Mouse (Mus musculus) neural tube, embryonic 11.5 days (tissue): ENCODE results near the gene Sbno1. TPM values are rescaled to one million over a fixed set of nuclear protein-coding genes. Genes with fewer than 3 reads are reported as not detected.
A peak's percentile ranks its signal among the peaks of the same experiment; 100 is the strongest.
"Not testable (repeated sequence)": the region's sequence is repeated elsewhere in the genome, so short reads cannot be mapped to it uniquely, and the experiment has no call there.

ENCODE experiments used
- ATAC-seq: fragments of 200-750 bp; cut with Nextera tagmentation; 2 replicates; pipeline ENCODE4 v1.8.0; 2017; ENCODE audit warnings: moderate number of reproducible peaks, mild to moderate bottlenecking, moderate TSS enrichment, moderate library complexity; ENCODE audit not compliant: insufficient read depth, low FRiP score, low TSS enrichment
- DNase-seq: peaks from one replicate; pipeline ENCODE4 v3.0.0-alpha.2; 2015; ENCODE audit warnings: low spot score
- H3K27ac ChIP-seq: fragments of 300-500 bp; sonication (generic); 2 replicates; pipeline ENCODE4 v1.5.1; 2014; ENCODE audit warnings: low read depth, mild to moderate bottlenecking, low read length
- H3K27me3 ChIP-seq: fragments of 300-500 bp; sonication (generic); 2 replicates; pipeline ENCODE4 v1.6.1; 2014; ENCODE audit warnings: mild to moderate bottlenecking, low read length, mixed read lengths; ENCODE audit not compliant: control insufficient read depth, insufficient read depth
- H3K36me3 ChIP-seq: fragments of 300-500 bp; sonication (generic); 2 replicates; pipeline ENCODE4 v1.6.1; 2014; ENCODE audit warnings: mild to moderate bottlenecking, low read length, moderate library complexity, mixed read lengths; ENCODE audit not compliant: control insufficient read depth, insufficient read depth
- H3K4me1 ChIP-seq: fragments of 300-500 bp; sonication (generic); 2 replicates; pipeline ENCODE4 v1.6.1; 2014; ENCODE audit warnings: low read length, mixed read lengths; ENCODE audit not compliant: control insufficient read depth, insufficient read depth
- H3K4me2 ChIP-seq: fragments of 300-500 bp; sonication (generic); 2 replicates; pipeline ENCODE4 v1.6.1; 2014; ENCODE audit warnings: low read depth, mild to moderate bottlenecking, moderate library complexity
- H3K4me3 ChIP-seq: fragments of 300-500 bp; sonication (generic); 2 replicates; pipeline ENCODE4 v1.5.1; 2014; ENCODE audit warnings: low read depth, low read length
- H3K9ac ChIP-seq: fragments of 300-500 bp; sonication (generic); 2 replicates; pipeline ENCODE4 v1.6.1; 2014; ENCODE audit warnings: mild to moderate bottlenecking, low read length
- H3K9me3 ChIP-seq: fragments of 300-500 bp; sonication (generic); 2 replicates; pipeline ENCODE4 v1.6.1; 2016; ENCODE audit warnings: low read length; ENCODE audit not compliant: control insufficient read depth
- WGBS: fragments of 180-500 bp; shearing (Covaris S2); extraction: QIAGEN DNeasy Blood & Tissue Kit; methylation state at CpG from one replicate; pipeline ENCODE4 v1.1.7; 2014; 5-methylcytosine and 5-hydroxymethylcytosine counted together
- polyA plus RNA-seq: library from polyadenylated mRNA; unstranded; fragments of >200 nt; fragmentation: Nextera tagmentation; extraction: Ambion mirVana; gene quantifications from 2 replicates; pipeline ENCODE4 v1.2.1, GENCODE M21; 2014

The Sbno1 gene
- polyA plus RNA-seq, 1 experiment from 2014 or later = 88.2 TPM

GRCm38 (mm10) chr5:124366721-124367120 is 59.1 kb downstream of the Sbno1 start:
- 91% methylated on average over 3 of the region's 3 CpGs for WGBS
- Histone ChIP-seq H3K4me2 (no peak overlapping the region), H3K9me3 (no peaks in the 10 kb centered on the region), H3K27ac (no peak overlapping the region), H3K9ac (no peak overlapping the region), H3K36me3 (peaks cover 8% of the 10 kb centered on the region), H3K4me1 (no peaks in the 10 kb centered on the region), H3K4me3 (no peak overlapping the region), H3K27me3 (no peaks in the 10 kb centered on the region)
- ATAC-seq = no peak
- no peak for DNase-seq

GRCm38 (mm10) chr5:124365754-124366153 is 60.0 kb downstream of the Sbno1 start:
- Histone ChIP-seq H3K27ac (no peak overlapping the region), H3K9me3 (no peaks in the 10 kb centered on the region), H3K36me3 (peaks cover 8% of the 10 kb centered on the region), H3K4me3 (no peak overlapping the region), H3K4me1 (no peaks in the 10 kb centered on the region), H3K9ac (no peak overlapping the region), H3K4me2 (no peak overlapping the region), H3K27me3 (no peaks in the 10 kb centered on the region)
- 89% methylated on average over 2 of the region's 2 CpGs for WGBS
- DNase-seq (no peak), ATAC-seq (no peak)

- H3K36me3 ChIP-seq = peaks cover 6% of the 10 kb centered on the region
- no peak overlapping the region for H3K4me2 ChIP-seq
- 90% methylated on average over 6 of the region's 6 CpGs for WGBS
- no peaks in the 10 kb centered on the region for H3K27me3 ChIP-seq
- no peak overlapping the region for H3K4me3 ChIP-seq
- H3K9me3 ChIP-seq = no peaks in the 10 kb centered on the region
- H3K4me1 ChIP-seq = no peaks in the 10 kb centered on the region
- ATAC-seq (no peak), DNase-seq (no peak)
- H3K9ac ChIP-seq = no peak overlapping the region
- no peak overlapping the region for H3K27ac ChIP-seq
Measured at GRCm38 (mm10) chr5:124364173-124364918, 61.5 kb downstream of the Sbno1 start.

- not testable (repeated sequence) for H3K4me2 ChIP-seq, H3K4me3 ChIP-seq, H3K4me1 ChIP-seq, DNase-seq, H3K36me3 ChIP-seq, ATAC-seq, H3K9ac ChIP-seq, H3K9me3 ChIP-seq, H3K27me3 ChIP-seq, H3K27ac ChIP-seq
- WGBS = 92% methylated on average over 5 of the region's 5 CpGs
Measured at GRCm38 (mm10) chr5:124362982-124363381, 62.8 kb downstream of the Sbno1 start, which contains the start of gene Cdk2ap1. TSS of gene Cdk2ap1 (minus strand) at chr5:124363082.

GRCm38 (mm10) chr5:124359641-124360040 is 66.2 kb downstream of the Sbno1 start:
- no peak overlapping the region for H3K4me2 ChIP-seq
- DNase-seq (no peak), ATAC-seq (no peak)
- no peaks in the 10 kb centered on the region for H3K9me3 ChIP-seq
- WGBS = 79% methylated on average over 2 of the region's 2 CpGs
- no peaks in the 10 kb centered on the region for H3K4me1 ChIP-seq
- H3K36me3 ChIP-seq = no peaks in the 10 kb centered on the region
- no peak overlapping the region for H3K9ac ChIP-seq
- no peaks in the 10 kb centered on the region for H3K27me3 ChIP-seq
- H3K4me3 ChIP-seq = no peak overlapping the region
- H3K27ac ChIP-seq = no peak overlapping the region

- H3K9ac ChIP-seq = no peak overlapping the region
- H3K27ac ChIP-seq = no peak overlapping the region
- H3K4me2 ChIP-seq = no peak overlapping the region
- WGBS = 39% methylated on average over 3 of the region's 3 CpGs
- H3K36me3 ChIP-seq = no peaks in the 10 kb centered on the region
- no peak overlapping the region for H3K4me3 ChIP-seq
- ATAC-seq (no peak), DNase-seq (no peak)
- no peaks in the 10 kb centered on the region for H3K27me3 ChIP-seq
- H3K4me1 ChIP-seq = peaks cover 3% of the 10 kb centered on the region; the same call in 1 of the 2 replicates
- no peaks in the 10 kb centered on the region for H3K9me3 ChIP-seq
Measured at GRCm38 (mm10) chr5:124356695-124357094, 69.1 kb downstream of the Sbno1 start.

GRCm38 (mm10) chr5:124355425-124355959 is 70.3 kb downstream of the Sbno1 start:
- peak overlapping the region; percentile 93 for H3K4me3 ChIP-seq
- 2% methylated on average over 12 of the region's 12 CpGs for WGBS
- no peaks in the 10 kb centered on the region for H3K27me3 ChIP-seq
- no peaks in the 10 kb centered on the region for H3K36me3 ChIP-seq
- peak overlapping the region; percentile 49; the same call in 1 of the 2 replicates for H3K9ac ChIP-seq
- DNase-seq = no peak
- ATAC-seq = no peak
- peak overlapping the region; percentile 54 for H3K4me2 ChIP-seq
- H3K27ac ChIP-seq = no peak overlapping the region
- H3K4me1 ChIP-seq = peaks cover 12% of the 10 kb centered on the region; the same call in 1 of the 2 replicates
- H3K9me3 ChIP-seq = no peaks in the 10 kb centered on the region

GRCm38 (mm10) chr5:124354574-124355424 is 71.0 kb downstream of the Sbno1 start:
- DNase-seq (peak; percentile 61), ATAC-seq (peak; percentile 16; the same call in 1 of the 2 replicates)
- Histone ChIP-seq H3K4me1 (peaks cover 13% of the 10 kb centered on the region; the same call in 1 of the 2 replicates), H3K9ac (peak overlapping the region; percentile 100), H3K36me3 (no peaks in the 10 kb centered on the region), H3K4me2 (peak overlapping the region; percentile 54), H3K9me3 (no peaks in the 10 kb centered on the region), H3K27me3 (no peaks in the 10 kb centered on the region), H3K27ac (peak overlapping the region; percentile 99), H3K4me3 (peak overlapping the region; percentile 93)
- under 1% methylated on average over 33 of the region's 60 CpGs for WGBS
